In genomic region chr11:95179311-95179710, GRCm38 (mm10) we compare ENCODE assay signal across 21 mouse cellular contexts. TPM values are rescaled to one million over a fixed set of nuclear protein-coding genes. Genes with fewer than 3 reads are reported as not detected.
DNase-seq lines count a peak whose midpoint lies in the region; ATAC-seq and TF ChIP-seq lines count a peak whose summit lies in the region.
"Had no signal": no experiment of that assay in that cellular context is flagged by ENCODE, and none has a peak within 500 bp of the region (broad histone marks: within the 10 kb centered on the region; RNA-seq: fewer than 3 reads in every experiment).

No protein-coding gene starts in this region.

- TF ChIP-seq EP300 in heart, adult 2 months (IDR thresholded peaks at IDR 0.05; ENCODE audit: insufficient read depth, low read depth, low read length) = no peak

- no peak overlapping the region for H3K27ac ChIP-seq in cerebellum, adult 2 months (ENCODE audit: insufficient read depth, low read length)
- no peak overlapping the region for H3K27ac ChIP-seq in liver, adult 2 months (replicated peaks; ENCODE audit: insufficient read depth, low read depth, low read length)
- H3K27ac ChIP-seq in liver, embryonic 11.5 days (ENCODE audit: low read depth, low read length) = no peak overlapping the region
- no peak overlapping the region for H3K27ac ChIP-seq in lung, embryonic 16.5 days (ENCODE audit: low read length)
- H3K27ac ChIP-seq in heart, adult 2 months = no peak overlapping the region
- H3K27ac ChIP-seq: hindbrain, postnatal 0 days; limb, embryonic 12.5 days; midbrain, embryonic 12.5 days had no signal

- TF ChIP-seq CTCF in cerebellum, adult 2 months (IDR thresholded peaks at IDR 0.05; ENCODE audit: borderline replicate concordance, insufficient read depth, low read depth, low read length) = no peak
- TF ChIP-seq CTCF in liver, adult 2 months (IDR thresholded peaks at IDR 0.05; ENCODE audit: low read depth, low read length) = no peak
- no peak for TF ChIP-seq CTCF in heart, adult 2 months (IDR thresholded peaks at IDR 0.05)

- H3K36me3 ChIP-seq in liver, adult 2 months (ENCODE audit: control insufficient read depth, insufficient read depth, low read length) = no peaks in the 10 kb centered on the region
- no peaks in the 10 kb centered on the region for H3K36me3 ChIP-seq in liver, embryonic 11.5 days (ENCODE audit: control insufficient read depth, insufficient read depth, low read length)
- no peaks in the 10 kb centered on the region for H3K36me3 ChIP-seq in lung, embryonic 16.5 days (ENCODE audit: control insufficient read depth, insufficient read depth, low read length)
- H3K36me3 ChIP-seq in heart, adult 2 months (ENCODE audit: control insufficient read depth, insufficient read depth, low read length) = no peaks in the 10 kb centered on the region
- H3K36me3 ChIP-seq: limb, embryonic 12.5 days; midbrain, embryonic 12.5 days had no signal

- no peaks in the 10 kb centered on the region for H3K79me2 ChIP-seq in liver, adult 2 months (ENCODE audit: control insufficient read depth, insufficient read depth, low read length)
- H3K79me2 ChIP-seq in heart, adult 2 months (replicated peaks; ENCODE audit: control insufficient read depth, insufficient read depth, low read length) = no peaks in the 10 kb centered on the region

- intact Hi-C loops in heart, adult 2 months (cut with DNase I) = no loop called here

- H3K27me3 ChIP-seq in cerebellum, adult 2 months (ENCODE audit: control insufficient read depth, insufficient read depth, low read length) = no peaks in the 10 kb centered on the region
- no peaks in the 10 kb centered on the region for H3K27me3 ChIP-seq in liver, adult 2 months (ENCODE audit: control insufficient read depth, insufficient read depth, low read length)
- peaks cover 26% of the 10 kb centered on the region for H3K27me3 ChIP-seq in liver, embryonic 11.5 days (replicated peaks; ENCODE audit: control insufficient read depth, insufficient read depth, low read length)
- H3K27me3 ChIP-seq in lung, embryonic 16.5 days (ENCODE audit: control insufficient read depth, insufficient read depth, low read depth, low read length) = no peaks in the 10 kb centered on the region
- no peaks in the 10 kb centered on the region for H3K27me3 ChIP-seq in heart, adult 2 months (ENCODE audit: control insufficient read depth, insufficient read depth, low read length)
- H3K27me3 ChIP-seq: limb, embryonic 12.5 days had no signal

- no peak overlapping the region for H3K4me2 ChIP-seq in liver, embryonic 11.5 days
- no peak overlapping the region for H3K4me2 ChIP-seq in lung, embryonic 16.5 days (ENCODE audit: low read depth, low read length)
- H3K4me2 ChIP-seq: limb, embryonic 12.5 days; midbrain, embryonic 12.5 days had no signal

- H3K9me3 ChIP-seq in liver, embryonic 11.5 days (ENCODE audit: control insufficient read depth, low read length) = no peaks in the 10 kb centered on the region
- no peaks in the 10 kb centered on the region for H3K9me3 ChIP-seq in lung, embryonic 16.5 days (ENCODE audit: control insufficient read depth, low read length)
- H3K9me3 ChIP-seq: limb, embryonic 12.5 days; midbrain, embryonic 12.5 days had no signal

- 10% methylated on average over 12 of the region's 12 CpGs for WGBS in cerebellum, adult 2 months
- WGBS in liver, adult 2 months = 18% methylated on average over 12 of the region's 12 CpGs
- WGBS in liver, embryonic 11.5 days = 70% methylated on average over 12 of the region's 12 CpGs
- WGBS in lung, embryonic 16.5 days = 19% methylated on average over 12 of the region's 12 CpGs
- 50% methylated on average over 12 of the region's 12 CpGs for WGBS in heart, adult 2 months

- no peak for TF ChIP-seq POLR2A in cerebellum, adult 2 months (IDR thresholded peaks at IDR 0.05; ENCODE audit: borderline replicate concordance, insufficient read depth, low read length)
- TF ChIP-seq POLR2A in liver, adult 2 months (IDR thresholded peaks at IDR 0.05; ENCODE audit: extremely low read depth, insufficient read depth, low read length) = no peak
- TF ChIP-seq POLR2A in heart, adult 2 months (IDR thresholded peaks at IDR 0.05; ENCODE audit: insufficient read depth, low read depth, low read length) = no peak

- no peaks in the 10 kb centered on the region for H3K4me1 ChIP-seq in cerebellum, adult 2 months (ENCODE audit: control insufficient read depth, insufficient read depth, low read length)
- 0 out of 2 replicates have a peak, but pooled peaks cover 2% of the 10 kb centered on the region for H3K4me1 ChIP-seq in liver, adult 2 months (ENCODE audit: control insufficient read depth, insufficient read depth, low read length)
- H3K4me1 ChIP-seq in liver, embryonic 11.5 days (replicated peaks; ENCODE audit: control insufficient read depth, insufficient read depth, low read length) = no peaks in the 10 kb centered on the region
- H3K4me1 ChIP-seq in lung, embryonic 16.5 days (replicated peaks; ENCODE audit: control insufficient read depth, insufficient read depth, low read length) = peaks cover 5% of the 10 kb centered on the region
- H3K4me1 ChIP-seq in heart, adult 2 months (ENCODE audit: control insufficient read depth, insufficient read depth, low read length) = no peaks in the 10 kb centered on the region

- H3K9ac ChIP-seq in liver, adult 2 months (ENCODE audit: low read depth, low read length) = no peak overlapping the region
- H3K9ac ChIP-seq in liver, embryonic 11.5 days (ENCODE audit: low read depth, low read length) = no peak overlapping the region
- no peak overlapping the region for H3K9ac ChIP-seq in lung, embryonic 16.5 days (ENCODE audit: low read length)
- H3K9ac ChIP-seq in heart, adult 2 months (ENCODE audit: low read depth, low read length) = no peak overlapping the region
- H3K9ac ChIP-seq: limb, embryonic 12.5 days; midbrain, embryonic 12.5 days had no signal

- DNase-seq in cerebellum, postnatal 14 days = peak; percentile 18 to 63
- DNase-seq in cerebellum, adult 2 months = no peak
- peak; percentile 86 for DNase-seq in liver, adult 2 months (ENCODE audit: extremely low read depth, low read depth, low spot score)
- DNase-seq in liver, embryonic 11.5 days (ENCODE audit: low spot score) = no peak
- DNase-seq in adrenal gland, postnatal 25 days = peak; percentile 50
- DNase-seq in heart, adult 2 months = no peak
- DNase-seq: heart, adult 18-20 months; heart, postnatal 14 days; kidney, adult 9 months; kidney, postnatal 4 days; thymus, adult 2 months had no signal

- no peak for ATAC-seq in liver, embryonic 11.5 days (replicated peaks; ENCODE audit: low FRiP score)
- peak; percentile 32; the same call in 1 of the 2 replicates for ATAC-seq in lung, embryonic 16.5 days (ENCODE audit: low read depth)
- no peak for ATAC-seq in inflammation-experienced regulatory T-cells, adult 6 months
- ATAC-seq: activated CD4-positive, CD25-positive, alpha-beta regulatory T cell, adult 4 months; hindbrain, postnatal 0 days had no signal

- H3K4me3 ChIP-seq in cerebellum, adult 2 months (replicated peaks; ENCODE audit: insufficient read depth, low read depth, low read length) = no peak overlapping the region
- H3K4me3 ChIP-seq in liver, adult 2 months (ENCODE audit: insufficient read depth, low read depth, low read length) = no peak overlapping the region
- no peak overlapping the region for H3K4me3 ChIP-seq in liver, embryonic 11.5 days (ENCODE audit: low read depth, low read length)
- no peak overlapping the region for H3K4me3 ChIP-seq in lung, embryonic 16.5 days (ENCODE audit: low read length)
- no peak overlapping the region for H3K4me3 ChIP-seq in heart, adult 2 months
- H3K4me3 ChIP-seq: limb, embryonic 12.5 days; midbrain, embryonic 12.5 days; myocyte had no signal

RNA-seq across cellular contexts. Expression of gene Dlx4, which starts 33.2 kb away (rescaled TPM):
- polyA plus RNA-seq in cerebellum, adult 2 months (2012; rRNA removed) = 0.70 and 1.4 TPM in 2 replicates
- 0.07 TPM in 1 of 2 replicates, not detected in the other for total RNA-seq in liver, adult 2 months (2014; rRNA removed)
- 0.21 and 0.29 TPM in 2 replicates for polyA plus RNA-seq in liver, adult 2 months (2012; rRNA removed)
- 0.19 and 0.40 TPM in 2 replicates for polyA plus RNA-seq in liver, embryonic 11.5 days (2014; fragmentation: Nextera tagmentation; extraction: Ambion mirVana)
- not detected in 2 replicates for total RNA-seq in adrenal gland, postnatal 25 days (2021)
- 1.0 and 1.3 TPM in 2 replicates for polyA plus RNA-seq in lung, embryonic 16.5 days (2015; fragmentation: Nextera tagmentation; extraction: Ambion mirVana)
- not detected for polyA plus RNA-seq in inflammation-experienced regulatory T-cells, adult 6 months (2017; shearing (Covaris generic))
- total RNA-seq in heart, adult 2 months (2021) = not detected
- polyA plus RNA-seq in heart, adult 2 months (2012; rRNA removed) = 0.04 TPM in 1 of 2 replicates, not detected in the other
- total RNA-seq: layer of hippocampus, postnatal 25 days had no signal
- polyA plus RNA-seq: activated CD4-positive, CD25-positive, alpha-beta regulatory T cell, adult 4 months; frontal cortex, adult 2 months; midbrain, embryonic 12.5 days had no signal

RNA-seq across cellular contexts. Expression of gene Dlx3, which starts 59.4 kb away (rescaled TPM):
- 0.38 TPM in 2 replicates for polyA plus RNA-seq in cerebellum, adult 2 months (2012; rRNA removed)
- not detected in 2 replicates for total RNA-seq in liver, adult 2 months (2014; rRNA removed)
- polyA plus RNA-seq in liver, adult 2 months (2012; rRNA removed) = not detected in 2 replicates
- polyA plus RNA-seq in liver, embryonic 11.5 days (2014; fragmentation: Nextera tagmentation; extraction: Ambion mirVana) = 0.63 and 0.68 TPM in 2 replicates
- not detected in 2 replicates for total RNA-seq in adrenal gland, postnatal 25 days (2021)
- polyA plus RNA-seq in lung, embryonic 16.5 days (2015; fragmentation: Nextera tagmentation; extraction: Ambion mirVana) = 0.31 and 0.77 TPM in 2 replicates
- not detected for polyA plus RNA-seq in inflammation-experienced regulatory T-cells, adult 6 months (2017; shearing (Covaris generic))
- total RNA-seq in heart, adult 2 months (2021) = not detected
- polyA plus RNA-seq in heart, adult 2 months (2012; rRNA removed) = not detected in 2 replicates
- total RNA-seq: heart, adult 18-20 months; heart, postnatal 14 days; layer of hippocampus, postnatal 25 days had no signal
- polyA plus RNA-seq: activated CD4-positive, CD25-positive, alpha-beta regulatory T cell, adult 4 months; frontal cortex, adult 2 months; liver, embryonic 16.5 days had no signal

Comparison
In these comparisons a context has a peak if more than half of its experiments do, and no peak if none do; other contexts are left out.
1. DNase-seq: peak in cerebellum, postnatal 14 days (2 of 2), liver, adult 2 months (single experiment) and adrenal gland, postnatal 25 days (single experiment); none in cerebellum, adult 2 months (0 of 2), liver, embryonic 11.5 days (single experiment) and heart, adult 2 months (0 of 2).